Mouse (Mus musculus) heart, embryonic 13.5 days (tissue): ENCODE measurements around the gene Foxp1. TPM values are rescaled to one million over a fixed set of nuclear protein-coding genes. Genes with fewer than 3 reads are reported as not detected.

ENCODE experiments used
- ATAC-seq: fragments of 200-750 bp; cut with Nextera tagmentation; 2 replicates; pipeline ENCODE4 v1.8.0; 2017; ENCODE audit warnings: moderate TSS enrichment; ENCODE audit not compliant: insufficient number of reproducible peaks, low FRiP score, low TSS enrichment; ENCODE audit errors: extremely low read depth
- H3K27ac ChIP-seq: fragments of 300-500 bp; sonication (generic); replicated peaks from 2 replicates; pipeline ENCODE4 v1.5.1; 2015; ENCODE audit warnings: moderate library complexity, mild to moderate bottlenecking, inconsistent platforms
- H3K27me3 ChIP-seq: fragments of 300-500 bp; sonication (generic); replicated peaks from 2 replicates; pipeline ENCODE4 v1.6.1; 2015; ENCODE audit warnings: mild to moderate bottlenecking, inconsistent platforms
- H3K36me3 ChIP-seq: fragments of 300-500 bp; sonication (generic); 2 replicates; pipeline ENCODE4 v1.6.1; 2015; ENCODE audit warnings: mild to moderate bottlenecking, inconsistent platforms
- H3K4me1 ChIP-seq: fragments of 300-500 bp; sonication (generic); 2 replicates; pipeline ENCODE4 v1.6.1; 2015; ENCODE audit warnings: inconsistent platforms
- H3K4me2 ChIP-seq: fragments of 300-500 bp; sonication (generic); 2 replicates; pipeline ENCODE4 v1.6.1; 2015; ENCODE audit warnings: inconsistent platforms, mild to moderate bottlenecking, moderate library complexity
- H3K4me3 ChIP-seq: fragments of 300-500 bp; sonication (generic); 2 replicates; pipeline ENCODE4 v1.5.1; 2015; ENCODE audit warnings: moderate library complexity, mild to moderate bottlenecking, inconsistent platforms
- H3K9ac ChIP-seq: fragments of 300-500 bp; sonication (generic); 2 replicates; pipeline ENCODE4 v1.6.1; 2015; ENCODE audit warnings: inconsistent platforms, mild to moderate bottlenecking, moderate library complexity
- H3K9me3 ChIP-seq: fragments of 300-500 bp; sonication (generic); 2 replicates; pipeline ENCODE4 v1.6.1; 2016; ENCODE audit warnings: inconsistent platforms
- WGBS: fragments of 180-500 bp; shearing (Covaris S2); methylation state at CpG from one replicate; pipeline ENCODE4 v1.1.7; 2015; ENCODE audit warnings: mixed read lengths; 5-methylcytosine and 5-hydroxymethylcytosine counted together
- polyA plus RNA-seq: library from polyadenylated mRNA; unstranded; fragments of >200 nt; fragmentation: Nextera tagmentation; extraction: Ambion mirVana; gene quantifications from 2 replicates; pipeline ENCODE4 v1.2.1, GENCODE M21; 2015

The Foxp1 gene
- polyA plus RNA-seq, 1 experiment from 2014 or later, result 71.7 TPM

DNA sequence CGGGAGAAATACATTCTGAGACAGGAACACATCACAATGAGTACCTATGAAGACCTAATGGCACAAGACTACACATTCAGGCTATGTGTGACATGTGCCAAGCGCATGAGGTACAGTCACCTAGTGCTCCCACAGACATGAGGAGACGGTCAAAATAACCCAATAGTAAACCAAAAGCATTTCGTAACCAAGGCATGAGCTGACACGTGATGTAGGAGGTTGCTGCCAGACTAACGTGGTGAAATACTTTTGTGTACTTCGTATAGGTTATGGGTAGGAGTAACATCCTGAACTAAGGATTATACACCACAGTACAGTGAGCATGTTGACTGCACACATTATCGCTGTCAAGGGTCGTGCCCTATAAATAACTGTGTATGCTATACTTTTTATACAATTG is 520.9 kb downstream of the Foxp1 start:
- H3K4me2 ChIP-seq, result no peak overlapping the region
- no peak overlapping the region for H3K4me3 ChIP-seq
- 88% methylated on average over 9 of the region's 9 CpGs for WGBS
- no peak overlapping the region for H3K27ac ChIP-seq
- ATAC-seq, result no peak
- peaks cover 43% of the 10 kb centered on the region for H3K4me1 ChIP-seq
- H3K27me3 ChIP-seq, result no peaks in the 10 kb centered on the region
- peaks cover 62% of the 10 kb centered on the region for H3K36me3 ChIP-seq
- H3K9me3 ChIP-seq, result no peaks in the 10 kb centered on the region
- H3K9ac ChIP-seq, result no peak overlapping the region

DNA sequence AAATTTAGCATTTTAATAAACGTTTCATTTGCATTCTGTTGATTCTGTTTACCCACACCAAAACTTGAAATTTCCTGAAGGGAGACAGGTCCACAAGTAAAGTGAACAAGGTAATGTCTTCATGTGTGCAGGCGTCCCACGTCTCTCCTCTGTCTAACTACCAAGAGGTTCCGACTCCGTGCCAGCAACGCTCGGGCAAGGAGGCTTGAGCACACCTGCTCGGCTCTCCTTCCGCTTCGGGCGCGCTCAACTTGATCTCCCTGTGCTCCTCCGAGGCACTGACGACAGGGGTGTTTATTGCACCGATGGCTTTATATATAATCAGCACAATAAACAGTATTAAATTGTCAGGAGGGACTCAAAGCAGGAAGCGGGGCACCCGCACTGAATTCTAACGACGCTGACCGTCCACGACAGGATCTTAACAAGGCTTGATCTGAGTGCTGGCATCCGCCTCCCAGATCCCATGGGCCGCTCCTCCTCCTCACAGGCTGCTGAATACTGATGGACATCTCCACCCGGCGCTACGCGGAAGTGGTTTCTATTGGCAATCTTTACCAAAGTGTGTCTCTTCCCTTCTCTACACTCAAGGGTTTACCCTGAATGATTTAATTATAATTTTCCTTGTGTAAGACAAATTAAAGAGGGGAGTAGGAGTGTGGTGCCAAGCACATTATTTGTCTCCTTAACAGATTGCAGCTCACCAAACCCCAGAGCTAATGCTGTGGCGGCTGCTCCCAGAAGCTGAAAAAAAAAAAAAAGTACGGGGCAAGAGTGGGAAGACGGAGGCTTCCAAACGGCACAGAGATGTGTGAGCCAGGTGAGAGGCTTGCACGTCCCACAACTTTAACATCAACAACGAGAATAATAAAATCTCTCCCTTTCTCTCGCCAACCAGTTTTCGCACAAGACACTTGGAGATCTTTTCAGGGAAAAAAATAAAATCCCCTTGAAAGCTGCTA is 523.3 kb downstream of the Foxp1 start:
- Histone ChIP-seq H3K27ac (no peak overlapping the region), H3K36me3 (peaks cover 41% of the 10 kb centered on the region), H3K4me3 (no peak overlapping the region), H3K4me2 (no peak overlapping the region), H3K4me1 (peaks cover 65% of the 10 kb centered on the region), H3K27me3 (no peaks in the 10 kb centered on the region), H3K9me3 (no peaks in the 10 kb centered on the region), H3K9ac (no peak overlapping the region)
- no peak for ATAC-seq
- WGBS, result 78% methylated on average over 35 of the region's 35 CpGs

- no peak overlapping the region for H3K4me2 ChIP-seq
- 0 out of 2 replicates have a peak overlapping the region, but pooled peaks have one; percentile 24 for H3K27ac ChIP-seq
- no peaks in the 10 kb centered on the region for H3K9me3 ChIP-seq
- WGBS, result 80% methylated on average over 9 of the region's 9 CpGs
- H3K9ac ChIP-seq, result no peak overlapping the region; the same call in 1 of the 2 replicates
- no peak overlapping the region for H3K4me3 ChIP-seq
- peaks cover 79% of the 10 kb centered on the region for H3K4me1 ChIP-seq
- H3K27me3 ChIP-seq, result no peaks in the 10 kb centered on the region
- peaks cover 28% of the 10 kb centered on the region for H3K36me3 ChIP-seq
- no peak for ATAC-seq
These were observed 524.8 kb downstream of the Foxp1 start for GRCm38 (mm10) chr6:98997742-98998141.

DNA sequence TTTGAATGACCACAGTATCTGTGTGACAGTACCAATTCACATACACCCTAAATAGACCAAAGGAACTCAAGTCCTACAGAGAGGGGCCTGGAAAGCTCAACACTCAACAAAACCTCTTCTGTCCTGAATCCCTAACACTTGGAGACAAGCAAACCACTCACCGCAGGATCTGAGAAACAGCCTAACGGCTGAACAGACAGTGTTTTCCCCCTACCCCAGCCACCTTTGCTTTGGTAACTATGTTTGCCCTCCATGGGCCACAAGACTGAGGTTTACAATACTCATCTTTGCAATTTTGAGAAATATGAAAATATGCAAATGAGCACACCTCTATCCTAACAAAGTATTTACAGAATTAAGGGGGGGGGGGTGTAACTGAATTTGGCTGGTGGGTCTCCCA is 525.7 kb downstream of the Foxp1 start:
- Histone ChIP-seq H3K4me2 (no peak overlapping the region), H3K27ac (no peak overlapping the region), H3K9me3 (no peaks in the 10 kb centered on the region), H3K36me3 (peaks cover 19% of the 10 kb centered on the region), H3K9ac (no peak overlapping the region), H3K27me3 (no peaks in the 10 kb centered on the region), H3K4me1 (peaks cover 89% of the 10 kb centered on the region), H3K4me3 (no peak overlapping the region)
- ATAC-seq, result no peak
- 72% methylated on average over 2 of the region's 2 CpGs for WGBS

DNA sequence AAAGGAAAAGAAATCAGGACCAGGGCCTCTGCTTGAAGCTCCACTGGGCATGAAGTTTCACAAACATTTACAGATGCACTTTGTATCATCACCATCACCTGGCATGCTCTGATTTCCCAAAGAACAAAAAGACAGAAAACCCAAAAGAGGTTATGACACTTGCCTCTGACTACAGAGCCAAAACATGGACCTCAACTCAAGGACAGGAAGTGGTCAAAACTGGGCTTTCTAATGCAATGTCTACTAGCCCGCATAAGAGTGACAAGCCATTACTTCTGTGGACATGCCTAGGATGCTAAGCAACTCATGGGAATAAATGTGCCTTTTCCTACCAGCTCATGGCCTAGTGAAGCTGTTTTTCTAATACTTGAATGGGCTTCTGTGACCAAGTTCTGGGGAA is 526.2 kb downstream of the Foxp1 start:
- no peaks in the 10 kb centered on the region for H3K27me3 ChIP-seq
- peaks cover 91% of the 10 kb centered on the region for H3K4me1 ChIP-seq
- H3K27ac ChIP-seq, result no peak overlapping the region
- no peak overlapping the region for H3K4me3 ChIP-seq
- no peak overlapping the region for H3K9ac ChIP-seq
- no peaks in the 10 kb centered on the region for H3K9me3 ChIP-seq
- 81% methylated on average over 1 of the region's 1 CpGs for WGBS
- no peak overlapping the region for H3K4me2 ChIP-seq
- H3K36me3 ChIP-seq, result peaks cover 14% of the 10 kb centered on the region
- ATAC-seq, result no peak

GRCm38 (mm10) chr6:98995681-98996080 is 526.8 kb downstream of the Foxp1 start:
- Histone ChIP-seq H3K27ac (peak overlapping the region; percentile 36; the same call in 1 of the 2 replicates), H3K4me2 (no peak overlapping the region), H3K36me3 (peaks cover 8% of the 10 kb centered on the region), H3K9ac (no peak overlapping the region), H3K27me3 (no peaks in the 10 kb centered on the region), H3K9me3 (no peaks in the 10 kb centered on the region), H3K4me1 (peaks cover 91% of the 10 kb centered on the region), H3K4me3 (no peak overlapping the region)
- no peak for ATAC-seq
- WGBS, result 62% methylated on average over 4 of the region's 4 CpGs

GRCm38 (mm10) chr6:98994902-98995301 is 527.6 kb downstream of the Foxp1 start:
- Histone ChIP-seq H3K4me3 (no peak overlapping the region), H3K36me3 (peaks cover 14% of the 10 kb centered on the region), H3K4me1 (peaks cover 90% of the 10 kb centered on the region), H3K4me2 (no peak overlapping the region), H3K27me3 (no peaks in the 10 kb centered on the region), H3K9me3 (no peaks in the 10 kb centered on the region), H3K27ac (peak overlapping the region; percentile 62), H3K9ac (no peak overlapping the region)
- WGBS, result 68% methylated on average over 4 of the region's 4 CpGs
- ATAC-seq, result no peak

- H3K27me3 ChIP-seq, result no peaks in the 10 kb centered on the region
- H3K9ac ChIP-seq, result no peak overlapping the region
- H3K9me3 ChIP-seq, result no peaks in the 10 kb centered on the region
- H3K4me1 ChIP-seq, result peaks cover 88% of the 10 kb centered on the region
- H3K27ac ChIP-seq, result peak overlapping the region; percentile 62
- 75% methylated on average over 21 of the region's 21 CpGs for WGBS
- peaks cover 18% of the 10 kb centered on the region for H3K36me3 ChIP-seq
- H3K4me2 ChIP-seq, result no peak overlapping the region
- ATAC-seq, result no peak
- no peak overlapping the region for H3K4me3 ChIP-seq
These were observed 528.3 kb downstream of the Foxp1 start for GRCm38 (mm10) chr6:98994104-98994787.

- H3K4me2 ChIP-seq, result peak overlapping the region; percentile 25; the same call in 1 of the 2 replicates
- WGBS, result 33% methylated on average over 3 of the region's 3 CpGs
These were observed 529.3 kb downstream of the Foxp1 start for GRCm38 (mm10) chr6:98993231-98993630.

DNA sequence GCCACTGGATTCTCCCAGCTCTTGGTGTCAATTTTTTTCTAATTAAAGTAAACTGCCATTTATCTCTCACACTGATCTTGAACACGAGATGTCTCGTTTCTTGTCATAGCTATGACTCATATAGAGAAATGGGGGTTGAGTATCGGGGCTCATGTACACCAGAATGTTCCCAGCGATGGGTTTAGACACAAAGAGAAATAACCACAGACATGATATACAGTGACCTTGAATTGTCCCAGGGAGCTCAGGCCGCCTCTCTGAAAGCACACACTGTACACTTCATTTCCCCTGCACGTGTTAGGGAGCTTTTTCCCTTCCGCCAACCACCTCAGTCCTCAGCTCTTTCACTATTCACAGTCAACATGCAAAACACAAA is 529.8 kb downstream of the Foxp1 start:
- H3K4me1 ChIP-seq, result peaks cover 85% of the 10 kb centered on the region
- no peaks in the 10 kb centered on the region for H3K9me3 ChIP-seq
- no peaks in the 10 kb centered on the region for H3K27me3 ChIP-seq
- peak overlapping the region; percentile 47; the same call in 1 of the 2 replicates for H3K9ac ChIP-seq
- peaks cover 15% of the 10 kb centered on the region for H3K36me3 ChIP-seq
- no peak overlapping the region for H3K4me3 ChIP-seq
- WGBS, result 43% methylated on average over 7 of the region's 7 CpGs
- H3K27ac ChIP-seq, result peak overlapping the region; percentile 71
- ATAC-seq, result no peak
- H3K4me2 ChIP-seq, result peak overlapping the region; percentile 25; the same call in 1 of the 2 replicates

More at GRCm38 (mm10) chr6:98993231-98993630, 529.3 kb downstream of the Foxp1 start:
- no peak overlapping the region for H3K4me3 ChIP-seq
- ATAC-seq, result no peak
- peak overlapping the region; percentile 71 for H3K27ac ChIP-seq
- H3K27me3 ChIP-seq, result no peaks in the 10 kb centered on the region
- peaks cover 15% of the 10 kb centered on the region for H3K36me3 ChIP-seq
- peak overlapping the region; percentile 47; the same call in 1 of the 2 replicates for H3K9ac ChIP-seq
- no peaks in the 10 kb centered on the region for H3K9me3 ChIP-seq
- peaks cover 90% of the 10 kb centered on the region for H3K4me1 ChIP-seq
